ENCODE assay signal across 31 mouse cellular contexts in genomic region chr8:6590146-6590545, GRCm38 (mm10).
DNase-seq lines count a peak whose midpoint lies in the region; ATAC-seq and TF ChIP-seq lines count a peak whose summit lies in the region.
"Had no signal": no experiment of that assay in that cellular context is flagged by ENCODE, and none has a peak within 500 bp of the region (broad histone marks: within the 10 kb centered on the region; RNA-seq: fewer than 3 reads in every experiment).

No protein-coding gene starts in this region.

- intact Hi-C loops in left cerebral cortex, postnatal 25 days (cut with DNase I): no loop called here

- H3K36me3 ChIP-seq in embryonic facial prominence, embryonic 14.5 days (ENCODE audit: control insufficient read depth, insufficient read depth, low read length): no peaks in the 10 kb centered on the region
- no peaks in the 10 kb centered on the region for H3K36me3 ChIP-seq in embryonic facial prominence, embryonic 10.5 days (replicated peaks)
- no peaks in the 10 kb centered on the region for H3K36me3 ChIP-seq in lung, embryonic 14.5 days (ENCODE audit: insufficient read depth)
- H3K36me3 ChIP-seq: embryonic facial prominence, embryonic 15.5 days; hindbrain, embryonic 13.5 days; limb, embryonic 10.5 days; limb, embryonic 15.5 days; liver, embryonic 13.5 days; midbrain, embryonic 10.5 days; neural tube, embryonic 13.5 days had no signal

- H3K27me3 ChIP-seq in embryonic facial prominence, embryonic 14.5 days (replicated peaks; ENCODE audit: control insufficient read depth, insufficient read depth, low read length): no peaks in the 10 kb centered on the region
- H3K27me3 ChIP-seq in embryonic facial prominence, embryonic 10.5 days (replicated peaks; ENCODE audit: low read depth, poor library complexity, severe bottlenecking): no peaks in the 10 kb centered on the region
- H3K27me3 ChIP-seq in lung, embryonic 14.5 days (ENCODE audit: insufficient read depth, low read length): no peaks in the 10 kb centered on the region
- H3K27me3 ChIP-seq: embryonic facial prominence, embryonic 15.5 days; forebrain, embryonic 13.5 days; hindbrain, embryonic 13.5 days; limb, embryonic 15.5 days; liver, embryonic 13.5 days; neural tube, embryonic 13.5 days had no signal

- no peak for ATAC-seq in embryonic facial prominence, embryonic 14.5 days (ENCODE audit: low read depth)
- ATAC-seq in lung, embryonic 14.5 days (ENCODE audit: insufficient read depth): no peak; the same call in 1 of the 2 replicates
- ATAC-seq: forebrain, embryonic 13.5 days; intestine, postnatal 0 days had no signal

- no peak overlapping the region for H3K4me2 ChIP-seq in embryonic facial prominence, embryonic 14.5 days (ENCODE audit: low read depth, low read length)
- no peak overlapping the region for H3K4me2 ChIP-seq in lung, embryonic 14.5 days
- H3K4me2 ChIP-seq: embryonic facial prominence, embryonic 15.5 days; forebrain, embryonic 13.5 days; heart, embryonic 11.5 days; hindbrain, embryonic 13.5 days; limb, embryonic 15.5 days; liver, embryonic 13.5 days; neural tube, embryonic 13.5 days had no signal

- H3K9ac ChIP-seq in embryonic facial prominence, embryonic 14.5 days (ENCODE audit: low read depth, low read length): no peak overlapping the region
- H3K9ac ChIP-seq in lung, embryonic 14.5 days: no peak overlapping the region
- H3K9ac ChIP-seq: embryonic facial prominence, embryonic 15.5 days; forebrain, embryonic 13.5 days; hindbrain, embryonic 13.5 days; limb, embryonic 15.5 days; liver, embryonic 13.5 days; neural tube, embryonic 13.5 days had no signal

- no peaks in the 10 kb centered on the region for H3K9me3 ChIP-seq in embryonic facial prominence, embryonic 14.5 days (ENCODE audit: control insufficient read depth, low read length)
- no peaks in the 10 kb centered on the region for H3K9me3 ChIP-seq in embryonic facial prominence, embryonic 10.5 days
- no peaks in the 10 kb centered on the region for H3K9me3 ChIP-seq in lung, embryonic 14.5 days (ENCODE audit: low read depth, low read length)
- H3K9me3 ChIP-seq: embryonic facial prominence, embryonic 15.5 days; forebrain, embryonic 13.5 days; hindbrain, embryonic 13.5 days; limb, embryonic 10.5 days; limb, embryonic 15.5 days; liver, embryonic 13.5 days; midbrain, embryonic 10.5 days; neural tube, embryonic 13.5 days had no signal

- peak; percentile 42 for DNase-seq in embryonic facial prominence, embryonic 14.5 days (ENCODE audit: low spot score)
- no peak for DNase-seq in embryonic facial prominence, embryonic 10.5 days (ENCODE audit: low spot score)
- peak; percentile 58 for DNase-seq in lung, embryonic 14.5 days
- DNase-seq in lung, postnatal 25 days (ENCODE audit: low spot score): no peak
- peak; percentile 14 for DNase-seq in MN1 (ENCODE audit: low spot score)
- DNase-seq in mesoderm, embryonic 11.5 days (ENCODE audit: low read depth, low spot score): peak; percentile 16
- DNase-seq in right cerebral cortex, postnatal 10 days (ENCODE audit: low spot score in 2 of 2): no peak
- no peak for DNase-seq in left cerebral cortex, postnatal 25 days (ENCODE audit: low spot score in 2 of 2)
- DNase-seq: adrenal gland, adult 2 months; adrenal gland, postnatal 36 days; cerebellum, adult 18-20 months; cerebellum, postnatal 10 days; gastrocnemius, postnatal 10 days; heart, postnatal 4 days; liver, embryonic 13.5 days; lung, adult 18-20 months; lung, postnatal 10 days; retina, postnatal 1 day; right cerebral cortex, postnatal 25 days; thymus, adult 2 months; thymus, postnatal 36 days had no signal

- no peak for TF ChIP-seq CTCF in lung, embryonic 14.5 days (IDR thresholded peaks at IDR 0.05; ENCODE audit: low read depth)

- no peak overlapping the region for H3K27ac ChIP-seq in embryonic facial prominence, embryonic 14.5 days (replicated peaks; ENCODE audit: low read depth, low read length)
- H3K27ac ChIP-seq in embryonic facial prominence, embryonic 10.5 days (replicated peaks): no peak overlapping the region
- no peak overlapping the region for H3K27ac ChIP-seq in lung, embryonic 14.5 days (ENCODE audit: low read depth)
- H3K27ac ChIP-seq: embryonic facial prominence, embryonic 15.5 days; forebrain, embryonic 13.5 days; hindbrain, embryonic 13.5 days; limb, embryonic 10.5 days; limb, embryonic 15.5 days; liver, embryonic 13.5 days; midbrain, embryonic 10.5 days; neural tube, embryonic 13.5 days had no signal

- H3K4me3 ChIP-seq in embryonic facial prominence, embryonic 14.5 days (ENCODE audit: low read depth, low read length): no peak overlapping the region
- H3K4me3 ChIP-seq in embryonic facial prominence, embryonic 10.5 days: no peak overlapping the region
- H3K4me3 ChIP-seq in lung, embryonic 14.5 days (ENCODE audit: low read depth, low read length): no peak overlapping the region
- H3K4me3 ChIP-seq: embryonic facial prominence, embryonic 15.5 days; forebrain, embryonic 13.5 days; hindbrain, embryonic 13.5 days; limb, embryonic 10.5 days; limb, embryonic 15.5 days; liver, embryonic 13.5 days; midbrain, embryonic 10.5 days; myocyte; neural tube, embryonic 13.5 days had no signal

- H3K4me1 ChIP-seq in embryonic facial prominence, embryonic 14.5 days (ENCODE audit: control insufficient read depth, insufficient read depth, low read length): no peaks in the 10 kb centered on the region
- no peaks in the 10 kb centered on the region for H3K4me1 ChIP-seq in embryonic facial prominence, embryonic 10.5 days
- H3K4me1 ChIP-seq in lung, embryonic 14.5 days (ENCODE audit: insufficient read depth): no peaks in the 10 kb centered on the region
- H3K4me1 ChIP-seq: embryonic facial prominence, embryonic 15.5 days; forebrain, embryonic 13.5 days; hindbrain, embryonic 13.5 days; limb, embryonic 10.5 days; limb, embryonic 15.5 days; liver, embryonic 13.5 days; midbrain, embryonic 10.5 days had no signal

Comparison
In these comparisons a context has a peak if more than half of its experiments do, and no peak if none do; other contexts are left out.
1. DNase-seq: peak in embryonic facial prominence, embryonic 14.5 days (single experiment), lung, embryonic 14.5 days (single experiment), MN1 (single experiment) and mesoderm, embryonic 11.5 days (single experiment); none in embryonic facial prominence, embryonic 10.5 days (single experiment), lung, postnatal 25 days (single experiment), right cerebral cortex, postnatal 10 days (0 of 2) and left cerebral cortex, postnatal 25 days (0 of 2).